Mouse (Mus musculus) forebrain, embryonic 14.5 days (tissue): ENCODE measurements at regions not wholly inside any gene's neighbourhood (a gene's known extent, or its start where the extent isn't known, plus 50 kb on each side); places are given as distances from the start of the nearest gene placed in this dataset. TPM values are rescaled to one million over a fixed set of nuclear protein-coding genes. Genes with fewer than 3 reads are reported as not detected.

ENCODE experiments used
- ATAC-seq: fragments of 200-750 bp; cut with Nextera tagmentation; 2 replicates; pipeline ENCODE4 v1.8.0; 2017; ENCODE audit warnings: mild to moderate bottlenecking, moderate library complexity
- DNase-seq: peaks from one replicate; pipeline ENCODE4 v3.0.0-alpha.2; 2015; ENCODE audit warnings: low spot score
- H3K27ac ChIP-seq: fragments of 300-500 bp; sonication (generic); 2 replicates; pipeline ENCODE4 v1.5.1; 2014; ENCODE audit warnings: low read depth, mild to moderate bottlenecking, control low read depth, low read length, moderate library complexity
- H3K27me3 ChIP-seq: fragments of 300-500 bp; sonication (generic); replicated peaks from 2 replicates; pipeline ENCODE4 v1.6.1; 2014; ENCODE audit warnings: low read length, control low read depth, mixed read lengths; ENCODE audit not compliant: control insufficient read depth, insufficient read depth
- H3K36me3 ChIP-seq: fragments of 300-500 bp; sonication (generic); 2 replicates; pipeline ENCODE4 v1.6.1; 2014; ENCODE audit warnings: low read length, control low read depth; ENCODE audit not compliant: control insufficient read depth, insufficient read depth
- H3K4me1 ChIP-seq: fragments of 300-500 bp; sonication (generic); 2 replicates; pipeline ENCODE4 v1.6.1; 2014; ENCODE audit warnings: antibody characterized with exemption, low read length, control low read depth; ENCODE audit not compliant: control insufficient read depth, insufficient read depth
- H3K4me2 ChIP-seq: fragments of 300-500 bp; sonication (generic); 2 replicates; pipeline ENCODE4 v1.6.1; 2014; ENCODE audit warnings: mild to moderate bottlenecking, control low read depth, low read length
- H3K4me3 ChIP-seq: fragments of 300-500 bp; sonication (generic); 2 replicates; pipeline ENCODE4 v1.5.1; 2014; ENCODE audit warnings: low read depth, low read length, control low read depth
- H3K9ac ChIP-seq: fragments of 300-500 bp; sonication (generic); 2 replicates; pipeline ENCODE4 v1.6.1; 2014; ENCODE audit warnings: mild to moderate bottlenecking, low read length, control low read depth, moderate library complexity
- H3K9me3 ChIP-seq: fragments of 300-500 bp; sonication (generic); replicated peaks from 2 replicates; pipeline ENCODE4 v1.6.1; 2016; ENCODE audit warnings: low read length, control low read depth, mixed read lengths; ENCODE audit not compliant: control insufficient read depth
- WGBS: fragments of 180-500 bp; shearing (Covaris S2); extraction: QIAGEN DNeasy Blood & Tissue Kit; methylation state at CpG from one replicate; pipeline ENCODE4 v1.1.7; 2014; 5-methylcytosine and 5-hydroxymethylcytosine counted together
- microRNA-seq: library from miRNA; unstranded; fragments of <30 nt; microRNA quantifications from one replicate; pipeline ENCODE4, GENCODE M21; 2016

DNA sequence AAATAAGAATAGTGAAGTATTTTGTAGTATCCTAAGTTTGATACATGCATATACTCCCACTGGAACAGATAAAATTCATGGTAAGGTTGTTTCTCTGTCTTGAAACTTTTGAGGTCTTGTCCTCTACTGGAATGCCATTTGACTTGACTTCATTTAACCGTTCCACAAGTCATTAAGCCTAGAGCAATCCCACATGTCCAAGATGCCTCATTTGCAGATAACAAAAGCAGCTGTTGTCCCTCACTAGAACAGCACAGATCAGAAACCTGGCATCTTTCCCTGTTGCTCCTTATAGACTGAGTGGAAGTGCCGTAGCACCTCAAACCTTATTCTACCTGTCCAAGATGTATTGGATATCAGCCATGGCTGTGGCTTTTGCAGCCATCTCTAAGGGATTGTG is 422.9 kb upstream of the Ddx18 start:
- Histone ChIP-seq H3K4me2 (no peak overlapping the region), H3K36me3 (no peaks in the 10 kb centered on the region), H3K9me3 (no peaks in the 10 kb centered on the region), H3K9ac (no peak overlapping the region), H3K4me3 (no peak overlapping the region), H3K27ac (no peak overlapping the region), H3K4me1 (no peaks in the 10 kb centered on the region), H3K27me3 (no peaks in the 10 kb centered on the region)
- 84% methylated on average over 2 of the region's 2 CpGs for WGBS
- DNase-seq = no peak
- no peak for ATAC-seq

GRCm38 (mm10) chr1:121958942-121959341 is 391.2 kb upstream of the Ddx18 start:
- Histone ChIP-seq H3K4me2 (no peak overlapping the region), H3K9ac (no peak overlapping the region), H3K9me3 (no peaks in the 10 kb centered on the region), H3K4me3 (no peak overlapping the region), H3K27ac (no peak overlapping the region), H3K36me3 (no peaks in the 10 kb centered on the region), H3K4me1 (no peaks in the 10 kb centered on the region), H3K27me3 (no peaks in the 10 kb centered on the region)
- ATAC-seq (no peak), DNase-seq (no peak)

GRCm38 (mm10) chr1:121935911-121936310 is 368.1 kb upstream of the Ddx18 start:
- Histone ChIP-seq H3K27ac (no peak overlapping the region), H3K9ac (no peak overlapping the region), H3K36me3 (no peaks in the 10 kb centered on the region), H3K4me3 (no peak overlapping the region), H3K4me2 (no peak overlapping the region), H3K4me1 (no peaks in the 10 kb centered on the region), H3K9me3 (no peaks in the 10 kb centered on the region), H3K27me3 (no peaks in the 10 kb centered on the region)
- DNase-seq (no peak), ATAC-seq (no peak)
- WGBS = 87% methylated on average over 1 of the region's 1 CpGs

Small RNAs in the stretch of these regions (microRNA-seq; reads per million reads assigned to microRNA genes)
- not detected for gene Gm26472
